Mouse (Mus musculus) kidney, embryonic 14.5 days (tissue): ENCODE measurements around the gene Hnrnpab. TPM values are rescaled to one million over a fixed set of nuclear protein-coding genes. Genes with fewer than 3 reads are reported as not detected.

Experiments
- ATAC-seq: fragments of 200-750 bp; cut with Nextera tagmentation; 2 replicates; pipeline ENCODE4 v1.8.0; 2017; ENCODE audit warnings: moderate number of reproducible peaks, mild to moderate bottlenecking, moderate TSS enrichment, moderate library complexity; ENCODE audit not compliant: low FRiP score, low TSS enrichment
- H3K27ac ChIP-seq: fragments of 300-500 bp; sonication (generic); 2 replicates; pipeline ENCODE4 v1.5.1; 2014; ENCODE audit warnings: low read depth, mild to moderate bottlenecking, low read length, moderate library complexity, mixed read lengths
- H3K27me3 ChIP-seq: fragments of 300-500 bp; sonication (generic); 2 replicates; pipeline ENCODE4 v1.6.1; 2014; ENCODE audit warnings: mild to moderate bottlenecking, low read length; ENCODE audit not compliant: control insufficient read depth, insufficient read depth
- H3K36me3 ChIP-seq: fragments of 300-500 bp; sonication (generic); 2 replicates; pipeline ENCODE4 v1.6.1; 2014; ENCODE audit warnings: low read length, mixed read lengths; ENCODE audit not compliant: control insufficient read depth, insufficient read depth
- H3K4me1 ChIP-seq: fragments of 300-500 bp; sonication (generic); 2 replicates; pipeline ENCODE4 v1.6.1; 2014; ENCODE audit warnings: low read length, mixed read lengths; ENCODE audit not compliant: control insufficient read depth, insufficient read depth
- H3K4me2 ChIP-seq: fragments of 300-500 bp; sonication (generic); replicated peaks from 2 replicates; pipeline ENCODE4 v1.6.1; 2014; ENCODE audit warnings: low read depth, mild to moderate bottlenecking, low read length
- H3K4me3 ChIP-seq: fragments of 300-500 bp; sonication (generic); 2 replicates; pipeline ENCODE4 v1.5.1; 2014; ENCODE audit warnings: mild to moderate bottlenecking, low read length
- H3K9ac ChIP-seq: fragments of 300-500 bp; sonication (generic); 2 replicates; pipeline ENCODE4 v1.6.1; 2014; ENCODE audit warnings: low read depth, mild to moderate bottlenecking, low read length, moderate library complexity
- H3K9me3 ChIP-seq: fragments of 300-500 bp; sonication (generic); 2 replicates; pipeline ENCODE4 v1.6.1; 2016; ENCODE audit warnings: low read length; ENCODE audit not compliant: control insufficient read depth
- WGBS: fragments of 180-500 bp; shearing (Covaris S2); extraction: QIAGEN DNeasy Blood & Tissue Kit; methylation state at CpG from one replicate; pipeline ENCODE4 v1.1.7; 2014; 5-methylcytosine and 5-hydroxymethylcytosine counted together
- polyA plus RNA-seq: library from polyadenylated mRNA; unstranded; fragments of >200 nt; fragmentation: Nextera tagmentation; extraction: Ambion mirVana; gene quantifications from 2 replicates; pipeline ENCODE4 v1.2.1, GENCODE M21; 2014

The Hnrnpab gene
- polyA plus RNA-seq, 1 experiment from 2014 or later = 680 TPM

- ATAC-seq = no peak
- no peak overlapping the region for H3K4me3 ChIP-seq
- no peak overlapping the region for H3K27ac ChIP-seq
- no peaks in the 10 kb centered on the region for H3K36me3 ChIP-seq
- H3K9ac ChIP-seq = no peak overlapping the region
- H3K4me2 ChIP-seq = no peak overlapping the region
- no peaks in the 10 kb centered on the region for H3K27me3 ChIP-seq
- 72% methylated on average over 7 of the region's 7 CpGs for WGBS
- H3K4me1 ChIP-seq = no peaks in the 10 kb centered on the region
- H3K9me3 ChIP-seq = no peaks in the 10 kb centered on the region
Observed at GRCm38 (mm10) chr11:51577587-51577986, 29.1 kb downstream of the Hnrnpab start.

GRCm38 (mm10) chr11:51576454-51576853 is 30.2 kb downstream of the Hnrnpab start:
- Histone ChIP-seq H3K4me1 (0 out of 2 replicates have a peak, but pooled peaks cover 3% of the 10 kb centered on the region), H3K36me3 (no peaks in the 10 kb centered on the region), H3K4me2 (no peak overlapping the region), H3K9me3 (no peaks in the 10 kb centered on the region), H3K4me3 (no peak overlapping the region), H3K27ac (no peak overlapping the region), H3K27me3 (no peaks in the 10 kb centered on the region), H3K9ac (no peak overlapping the region)
- 86% methylated on average over 4 of the region's 4 CpGs for WGBS
- ATAC-seq = no peak

- H3K4me1 ChIP-seq = 0 out of 2 replicates have a peak, but pooled peaks cover 3% of the 10 kb centered on the region
- no peaks in the 10 kb centered on the region for H3K36me3 ChIP-seq
- no peak overlapping the region for H3K4me2 ChIP-seq
- H3K27me3 ChIP-seq = no peaks in the 10 kb centered on the region
- H3K9ac ChIP-seq = no peak overlapping the region
- no peak for ATAC-seq
- 0 out of 2 replicates have a peak, but pooled peaks cover 2% of the 10 kb centered on the region for H3K9me3 ChIP-seq
- 90% methylated on average over 4 of the region's 4 CpGs for WGBS
- no peak overlapping the region for H3K4me3 ChIP-seq
- H3K27ac ChIP-seq = no peak overlapping the region
Observed at GRCm38 (mm10) chr11:51568801-51569200, 37.8 kb downstream of the Hnrnpab start.

- WGBS = 87% methylated on average over 6 of the region's 6 CpGs
- no peak overlapping the region for H3K9ac ChIP-seq
- H3K4me2 ChIP-seq = no peak overlapping the region
- H3K4me1 ChIP-seq = no peaks in the 10 kb centered on the region
- H3K36me3 ChIP-seq = no peaks in the 10 kb centered on the region
- no peak overlapping the region for H3K27ac ChIP-seq
- no peak for ATAC-seq
- H3K27me3 ChIP-seq = no peaks in the 10 kb centered on the region
- 0 out of 2 replicates have a peak, but pooled peaks cover 2% of the 10 kb centered on the region for H3K9me3 ChIP-seq
- H3K4me3 ChIP-seq = no peak overlapping the region
Observed at GRCm38 (mm10) chr11:51565951-51566350, 40.7 kb downstream of the Hnrnpab start.

GRCm38 (mm10) chr11:51565062-51565461 is 41.6 kb downstream of the Hnrnpab start:
- 24% methylated on average over 3 of the region's 3 CpGs for WGBS
- peak; percentile 62; the same call in 1 of the 2 replicates for ATAC-seq
- H3K4me2 ChIP-seq = no peak overlapping the region

GRCm38 (mm10) chr11:51563276-51563675 is 43.4 kb downstream of the Hnrnpab start:
- Histone ChIP-seq H3K4me3 (no peak overlapping the region), H3K9ac (no peak overlapping the region), H3K4me1 (no peaks in the 10 kb centered on the region), H3K36me3 (no peaks in the 10 kb centered on the region), H3K4me2 (no peak overlapping the region), H3K9me3 (0 out of 2 replicates have a peak, but pooled peaks cover 2% of the 10 kb centered on the region), H3K27me3 (no peaks in the 10 kb centered on the region), H3K27ac (no peak overlapping the region)
- ATAC-seq = no peak
- WGBS = 89% methylated on average over 1 of the region's 1 CpGs

More at GRCm38 (mm10) chr11:51565062-51565461, 41.6 kb downstream of the Hnrnpab start:
- Histone ChIP-seq H3K36me3 (no peaks in the 10 kb centered on the region), H3K9ac (no peak overlapping the region), H3K27me3 (no peaks in the 10 kb centered on the region), H3K27ac (no peak overlapping the region), H3K4me1 (no peaks in the 10 kb centered on the region), H3K9me3 (0 out of 2 replicates have a peak, but pooled peaks cover 2% of the 10 kb centered on the region), H3K4me3 (no peak overlapping the region)

- ATAC-seq = no peak
- no peaks in the 10 kb centered on the region for H3K9me3 ChIP-seq
- 63% methylated on average over 2 of the region's 2 CpGs for WGBS
- no peaks in the 10 kb centered on the region for H3K27me3 ChIP-seq
- no peak overlapping the region for H3K4me3 ChIP-seq
- H3K4me1 ChIP-seq = peaks cover 12% of the 10 kb centered on the region
- H3K9ac ChIP-seq = no peak overlapping the region
- H3K4me2 ChIP-seq = no peak overlapping the region
- H3K36me3 ChIP-seq = no peaks in the 10 kb centered on the region
- H3K27ac ChIP-seq = no peak overlapping the region
Observed at GRCm38 (mm10) chr11:51555066-51555465, 51.6 kb downstream of the Hnrnpab start.

GRCm38 (mm10) chr11:51554590-51554989 is 52.1 kb downstream of the Hnrnpab start:
- 74% methylated on average over 9 of the region's 10 CpGs for WGBS
- H3K4me1 ChIP-seq = peaks cover 12% of the 10 kb centered on the region
- no peak overlapping the region for H3K9ac ChIP-seq
- H3K36me3 ChIP-seq = no peaks in the 10 kb centered on the region
- H3K27me3 ChIP-seq = no peaks in the 10 kb centered on the region
- H3K4me2 ChIP-seq = no peak overlapping the region
- ATAC-seq = no peak
- H3K9me3 ChIP-seq = no peaks in the 10 kb centered on the region
- no peak overlapping the region for H3K4me3 ChIP-seq
- no peak overlapping the region for H3K27ac ChIP-seq

GRCm38 (mm10) chr11:51552091-51552490 is 54.6 kb downstream of the Hnrnpab start:
- Histone ChIP-seq H3K36me3 (no peaks in the 10 kb centered on the region), H3K4me3 (no peak overlapping the region), H3K27me3 (no peaks in the 10 kb centered on the region)

More at GRCm38 (mm10) chr11:51552091-51552490, 54.6 kb downstream of the Hnrnpab start:
- H3K9me3 ChIP-seq = no peaks in the 10 kb centered on the region
- no peak overlapping the region for H3K9ac ChIP-seq
- no peak overlapping the region for H3K4me2 ChIP-seq
- no peak for ATAC-seq
- WGBS = 54% methylated on average over 3 of the region's 3 CpGs
- H3K4me1 ChIP-seq = peaks cover 12% of the 10 kb centered on the region
- no peak overlapping the region for H3K27ac ChIP-seq
